Mouse (Mus musculus) forebrain, embryonic 11.5 days (tissue): ENCODE results near the gene Cars2. TPM values are rescaled to one million over a fixed set of nuclear protein-coding genes. Genes with fewer than 3 reads are reported as not detected.

Experiments
- ATAC-seq: fragments of 200-750 bp; cut with Nextera tagmentation; replicated peaks from 2 replicates; pipeline ENCODE4 v1.8.0; 2017; ENCODE audit warnings: moderate TSS enrichment; ENCODE audit not compliant: low FRiP score
- DNase-seq: peaks from one replicate; pipeline ENCODE4 v3.0.0-alpha.2; 2017; ENCODE audit warnings: low spot score
- H3K27ac ChIP-seq: fragments of 300-500 bp; sonication (generic); 2 replicates; pipeline ENCODE4 v1.5.1; 2014; ENCODE audit warnings: low read depth, low read length
- H3K27me3 ChIP-seq: fragments of 300-500 bp; sonication (generic); 2 replicates; pipeline ENCODE4 v1.6.1; 2014; ENCODE audit warnings: mild to moderate bottlenecking, low read length, mixed read lengths; ENCODE audit not compliant: control insufficient read depth, insufficient read depth
- H3K36me3 ChIP-seq: fragments of 300-500 bp; sonication (generic); 2 replicates; pipeline ENCODE4 v1.6.1; 2014; ENCODE audit warnings: mild to moderate bottlenecking, low read length, moderate library complexity, mixed read lengths; ENCODE audit not compliant: control insufficient read depth, insufficient read depth
- H3K4me1 ChIP-seq: fragments of 300-500 bp; sonication (generic); replicated peaks from 2 replicates; pipeline ENCODE4 v1.6.1; 2014; ENCODE audit warnings: low read length, mixed read lengths; ENCODE audit not compliant: control insufficient read depth, insufficient read depth
- H3K4me2 ChIP-seq: fragments of 300-500 bp; sonication (generic); 2 replicates; pipeline ENCODE4 v1.6.1; 2014; ENCODE audit warnings: low read depth, mild to moderate bottlenecking, low read length, moderate library complexity, mixed read lengths; ENCODE audit not compliant: severe bottlenecking
- H3K4me3 ChIP-seq: fragments of 300-500 bp; sonication (generic); 2 replicates; pipeline ENCODE4 v1.5.1; 2014; ENCODE audit warnings: low read depth, low read length
- H3K9ac ChIP-seq: fragments of 300-500 bp; sonication (generic); 2 replicates; pipeline ENCODE4 v1.6.1; 2014; ENCODE audit warnings: low read length
- H3K9me3 ChIP-seq: fragments of 300-500 bp; sonication (generic); 2 replicates; pipeline ENCODE4 v1.6.1; 2016; ENCODE audit warnings: low read length, mixed read lengths; ENCODE audit not compliant: control insufficient read depth
- WGBS: fragments of 180-500 bp; shearing (Covaris S2); extraction: QIAGEN DNeasy Blood & Tissue Kit; methylation state at CpG from one replicate; pipeline ENCODE4 v1.1.7; 2014; 5-methylcytosine and 5-hydroxymethylcytosine counted together
- polyA plus RNA-seq: library from polyadenylated mRNA; unstranded; fragments of >200 nt; fragmentation: Nextera tagmentation; extraction: Ambion mirVana; gene quantifications from 2 replicates; pipeline ENCODE4 v1.2.1, GENCODE M21; 2014

Cars2 gene
- 19.9 and 21.6 TPM in 2 replicates for polyA plus RNA-seq

- Histone ChIP-seq H3K4me3 (peak within 1 kb of the TSS; percentile 72), H3K9ac (peak within 1 kb of the TSS; percentile 80), H3K27me3 (no peaks in the 10 kb centered on the region), H3K4me2 (peak within 1 kb of the TSS; percentile 73), H3K4me1 (peaks cover 11% of the 10 kb centered on the region; the same call in 1 of the 2 replicates), H3K9me3 (no peaks in the 10 kb centered on the region), H3K36me3 (no peaks in the 10 kb centered on the region), H3K27ac (peak within 1 kb of the TSS; percentile 74)
- WGBS: under 1% methylated on average over 53 of the region's 53 CpGs
- ATAC-seq: peak; percentile 64
- peak; percentile 91 for DNase-seq
Observed at GRCm38 (mm10) chr8:11550281-11550948, at the start of gene Cars2. Gene Cars2, minus strand, starts transcription at chr8:11550783.

- Histone ChIP-seq H3K27ac (no peak overlapping the region), H3K9ac (no peak overlapping the region), H3K4me1 (no peaks in the 10 kb centered on the region), H3K4me2 (no peak overlapping the region), H3K36me3 (no peaks in the 10 kb centered on the region), H3K9me3 (no peaks in the 10 kb centered on the region), H3K27me3 (no peaks in the 10 kb centered on the region), H3K4me3 (no peak overlapping the region)
- ATAC-seq: no peak
- 82% methylated on average over 12 of the region's 12 CpGs for whole genome bisulfite sequencing
- no peak for DNase-seq
Observed at GRCm38 (mm10) chr8:11593222-11593884, 42.8 kb upstream of the Cars2 start.

- Histone ChIP-seq H3K27ac (no peak overlapping the region), H3K9ac (no peak overlapping the region), H3K4me2 (no peak overlapping the region), H3K36me3 (no peaks in the 10 kb centered on the region), H3K4me1 (no peaks in the 10 kb centered on the region), H3K27me3 (no peaks in the 10 kb centered on the region), H3K4me3 (no peak overlapping the region), H3K9me3 (no peaks in the 10 kb centered on the region)
- DNase-seq (no peak), ATAC-seq (no peak)
- 46% methylated on average over 13 of the region's 13 CpGs for WGBS
Observed at GRCm38 (mm10) chr8:11592296-11592695, 41.7 kb upstream of the Cars2 start.

GRCm38 (mm10) chr8:11591837-11592236, 41.3 kb upstream of the Cars2 start:
- no peak overlapping the region for H3K4me2 ChIP-seq
- DNase-seq: no peak
- no peak overlapping the region for H3K4me3 ChIP-seq
- H3K9ac ChIP-seq: no peak overlapping the region
- no peaks in the 10 kb centered on the region for H3K27me3 ChIP-seq
- no peak for ATAC-seq
- 83% methylated on average over 4 of the region's 4 CpGs for WGBS
- H3K9me3 ChIP-seq: no peaks in the 10 kb centered on the region
- H3K27ac ChIP-seq: no peak overlapping the region
- H3K36me3 ChIP-seq: no peaks in the 10 kb centered on the region
- H3K4me1 ChIP-seq: no peaks in the 10 kb centered on the region

GRCm38 (mm10) chr8:11586374-11586745, 35.8 kb upstream of the Cars2 start:
- H3K4me2 ChIP-seq: no peak overlapping the region
- H3K4me1 ChIP-seq: no peaks in the 10 kb centered on the region
- no peaks in the 10 kb centered on the region for H3K27me3 ChIP-seq
- H3K9ac ChIP-seq: no peak overlapping the region
- DNase-seq (no peak), ATAC-seq (no peak)
- H3K36me3 ChIP-seq: no peaks in the 10 kb centered on the region
- no peak overlapping the region for H3K27ac ChIP-seq
- WGBS: 94% methylated on average over 2 of the region's 2 CpGs
- no peak overlapping the region for H3K4me3 ChIP-seq
- H3K9me3 ChIP-seq: no peaks in the 10 kb centered on the region

- Histone ChIP-seq H3K27me3 (no peaks in the 10 kb centered on the region), H3K4me1 (no peaks in the 10 kb centered on the region), H3K36me3 (no peaks in the 10 kb centered on the region), H3K4me3 (no peak overlapping the region), H3K9ac (no peak overlapping the region), H3K9me3 (no peaks in the 10 kb centered on the region), H3K27ac (no peak overlapping the region), H3K4me2 (no peak overlapping the region)
- WGBS: 86% methylated on average over 21 of the region's 21 CpGs
- ATAC-seq (no peak), DNase-seq (no peak)
Observed at GRCm38 (mm10) chr8:11585513-11586373, 35.2 kb upstream of the Cars2 start.

- WGBS: 60% methylated on average over 16 of the region's 16 CpGs
- no peak for ATAC-seq
- DNase-seq: no peak
- Histone ChIP-seq H3K27me3 (no peaks in the 10 kb centered on the region), H3K4me1 (no peaks in the 10 kb centered on the region), H3K4me2 (no peak overlapping the region), H3K9me3 (no peaks in the 10 kb centered on the region), H3K9ac (no peak overlapping the region), H3K27ac (no peak overlapping the region), H3K36me3 (no peaks in the 10 kb centered on the region), H3K4me3 (no peak overlapping the region)
Observed at GRCm38 (mm10) chr8:11575604-11576384, 25.2 kb upstream of the Cars2 start.
